Mouse (Mus musculus) olfactory bulb, adult 2 months (tissue): ENCODE measurements around the gene Ccdc40. TPM values are rescaled to one million over a fixed set of nuclear protein-coding genes. Genes with fewer than 3 reads are reported as not detected.

ENCODE experiments used
- H3K27ac ChIP-seq: fragments of 200-500 bp; 2 replicates; pipeline ENCODE4 v1.5.1; 2012; ENCODE audit warnings: low read depth, low read length; ENCODE audit not compliant: insufficient read depth
- H3K4me1 ChIP-seq: fragments of 200-500 bp; 2 replicates; pipeline ENCODE4 v1.6.1; 2012; ENCODE audit warnings: low read length; ENCODE audit not compliant: control insufficient read depth, insufficient read depth
- H3K4me3 ChIP-seq: fragments of 200-500 bp; 2 replicates; pipeline ENCODE4 v1.5.1; 2012; ENCODE audit warnings: mild to moderate bottlenecking, low read depth, low read length, moderate library complexity; ENCODE audit not compliant: insufficient read depth
- CTCF ChIP-seq: fragments of 200-500 bp; IDR thresholded peaks from 2 replicates; pipeline ENCODE4 v1.5.1; 2012; ENCODE audit warnings: low read depth, mild to moderate bottlenecking, low read length, moderate library complexity; ENCODE audit not compliant: insufficient read depth
- POLR2A ChIP-seq: fragments of 200-500 bp; IDR thresholded peaks from 2 replicates; pipeline ENCODE4 v1.6.1; 2012; ENCODE audit warnings: mild to moderate bottlenecking, low read depth, low read length, moderate library complexity; ENCODE audit not compliant: insufficient read depth
- WGBS: fragments of 180-500 bp; shearing (Covaris S2); methylation state at CpG from one replicate; pipeline ENCODE4 v1.1.7; 2018; 5-methylcytosine and 5-hydroxymethylcytosine counted together
- polyA plus RNA-seq: library from polyadenylated mRNA; stranded (reverse); fragments of >200 nt; gene quantifications from 2 replicates; pipeline ENCODE4 v1.2.4, GENCODE M21; 2012; ENCODE audit warnings: low replicate concordance; ENCODE audit not compliant: missing spikeins, insufficient read depth, insufficient read length

Ccdc40 gene
- polyA plus RNA-seq, 1 experiment, result not detected

DNA sequence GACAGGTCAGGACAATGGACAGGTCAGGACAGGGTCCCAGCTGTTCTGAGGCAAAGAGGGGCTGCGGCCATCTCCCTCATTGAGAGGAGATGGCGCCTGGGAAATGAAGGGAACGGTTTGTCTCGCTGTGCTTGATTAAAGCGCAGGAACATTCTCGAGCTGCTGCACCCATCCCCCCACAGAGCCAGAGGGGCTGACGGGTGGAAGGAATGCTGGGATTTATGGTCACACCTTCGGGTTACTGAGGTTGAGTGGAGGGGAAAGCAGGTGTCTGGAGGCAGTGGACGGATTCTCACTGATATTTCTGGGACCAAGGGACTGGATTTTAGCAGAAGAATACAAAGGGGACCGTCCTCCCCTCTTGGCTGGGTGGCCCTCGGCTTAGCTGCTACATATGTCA, 79.5 kb downstream of the Ccdc40 start:
- H3K27ac ChIP-seq, result no peak overlapping the region
- WGBS, result 41% methylated on average over 11 of the region's 11 CpGs
- H3K4me3 ChIP-seq, result no peak overlapping the region
- no peaks in the 10 kb centered on the region for H3K4me1 ChIP-seq
- TF ChIP-seq CTCF, result no peak
- no peak for TF ChIP-seq POLR2A

DNA sequence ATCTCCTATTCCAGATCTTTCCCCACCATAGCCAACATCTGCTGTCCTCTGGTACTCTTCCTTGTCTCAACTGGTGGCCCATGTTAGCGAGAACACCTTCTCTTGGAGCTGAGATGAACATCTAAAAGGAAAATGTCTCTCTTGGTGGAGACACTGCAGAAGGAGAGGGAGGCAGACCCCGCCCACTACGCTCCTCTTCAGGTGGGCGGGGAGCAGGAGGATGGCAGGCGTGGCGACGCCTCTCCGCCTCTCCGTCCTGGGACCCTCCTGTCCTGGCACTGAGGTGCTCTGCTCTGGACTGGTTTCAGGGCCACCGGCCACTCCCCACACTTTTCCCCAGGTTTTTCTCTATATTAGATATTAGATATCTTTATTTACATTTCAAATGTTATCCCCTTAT, 82.2 kb downstream of the Ccdc40 start:
- H3K27ac ChIP-seq, result no peak overlapping the region
- H3K4me1 ChIP-seq, result no peaks in the 10 kb centered on the region
- 21% methylated on average over 10 of the region's 10 CpGs for WGBS
- H3K4me3 ChIP-seq, result no peak overlapping the region
- TF ChIP-seq POLR2A (no peak), CTCF (no peak)

DNA sequence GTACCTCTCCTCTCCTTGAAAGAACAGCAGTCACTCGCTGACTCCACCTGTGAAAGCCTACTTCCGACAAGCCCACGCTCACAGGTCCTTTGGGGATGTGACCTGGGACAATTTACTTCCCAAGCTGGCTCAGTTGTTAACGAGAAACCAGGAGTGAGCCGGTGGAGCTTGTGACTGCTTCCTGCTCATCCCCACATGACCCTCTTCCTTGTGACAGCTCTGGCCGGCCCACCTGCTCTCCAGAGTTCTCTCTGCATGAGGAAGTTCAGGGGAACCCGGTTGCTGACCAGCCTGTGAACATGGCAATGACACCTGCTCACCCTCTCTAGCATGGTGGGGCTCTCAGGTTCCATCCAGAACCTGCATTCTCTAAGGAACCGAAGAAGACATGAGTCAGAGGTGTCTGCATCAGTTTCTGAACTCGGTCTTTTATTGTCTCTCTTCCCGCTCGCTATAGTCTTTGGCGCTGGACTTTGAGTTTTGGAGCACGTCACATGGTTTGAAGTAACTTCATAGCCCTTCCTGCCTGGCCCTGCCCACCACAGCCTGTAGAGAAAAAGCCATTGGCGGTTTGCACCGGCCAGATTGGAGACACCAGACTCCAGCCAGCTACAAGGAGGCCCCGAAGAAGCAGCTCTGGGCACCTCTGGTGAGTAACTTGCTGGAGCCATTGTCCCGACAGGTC, 86.0 kb downstream of the Ccdc40 start:
- 80% methylated on average over 17 of the region's 17 CpGs for WGBS
- TF ChIP-seq CTCF (no peak), POLR2A (no peak)
- Histone ChIP-seq H3K4me1 (peaks cover 6% of the 10 kb centered on the region; the same call in 1 of the 2 replicates), H3K4me3 (no peak overlapping the region), H3K27ac (no peak overlapping the region)

Other genes with a start within 250 kb of the Ccdc40 start
- not detected in 2 replicates for gene Enpp7, start 240.4 kb upstream of the Ccdc40 start, polyA plus RNA-seq
- not detected in 2 replicates for gene Cbx2, start 205.6 kb upstream of the Ccdc40 start, polyA plus RNA-seq
- not detected in 2 replicates for gene Cbx8, start 187.6 kb upstream of the Ccdc40 start, polyA plus RNA-seq
- not detected in 2 replicates for gene Cbx4, start 142.4 kb upstream of the Ccdc40 start, polyA plus RNA-seq
- gene Tbc1d16, start 73 bp upstream of the Ccdc40 start, polyA plus RNA-seq, result not detected in 2 replicates
- gene Gaa, start 39.3 kb downstream of the Ccdc40 start, polyA plus RNA-seq, result not detected in 2 replicates
- not detected in 2 replicates for gene Eif4a3, start 71.5 kb downstream of the Ccdc40 start, polyA plus RNA-seq
- not detected in 2 replicates for gene Card14, start 79.2 kb downstream of the Ccdc40 start, polyA plus RNA-seq
- not detected in 2 replicates for gene Sgsh, start 127.0 kb downstream of the Ccdc40 start, polyA plus RNA-seq
- not detected in 2 replicates for gene Slc26a11, start 127.0 kb downstream of the Ccdc40 start, polyA plus RNA-seq
- gene Rnf213, start 164.5 kb downstream of the Ccdc40 start, polyA plus RNA-seq, result not detected in 2 replicates